Comparison of ENCODE assay signal across 8 mouse cellular contexts in the genomic region with DNA sequence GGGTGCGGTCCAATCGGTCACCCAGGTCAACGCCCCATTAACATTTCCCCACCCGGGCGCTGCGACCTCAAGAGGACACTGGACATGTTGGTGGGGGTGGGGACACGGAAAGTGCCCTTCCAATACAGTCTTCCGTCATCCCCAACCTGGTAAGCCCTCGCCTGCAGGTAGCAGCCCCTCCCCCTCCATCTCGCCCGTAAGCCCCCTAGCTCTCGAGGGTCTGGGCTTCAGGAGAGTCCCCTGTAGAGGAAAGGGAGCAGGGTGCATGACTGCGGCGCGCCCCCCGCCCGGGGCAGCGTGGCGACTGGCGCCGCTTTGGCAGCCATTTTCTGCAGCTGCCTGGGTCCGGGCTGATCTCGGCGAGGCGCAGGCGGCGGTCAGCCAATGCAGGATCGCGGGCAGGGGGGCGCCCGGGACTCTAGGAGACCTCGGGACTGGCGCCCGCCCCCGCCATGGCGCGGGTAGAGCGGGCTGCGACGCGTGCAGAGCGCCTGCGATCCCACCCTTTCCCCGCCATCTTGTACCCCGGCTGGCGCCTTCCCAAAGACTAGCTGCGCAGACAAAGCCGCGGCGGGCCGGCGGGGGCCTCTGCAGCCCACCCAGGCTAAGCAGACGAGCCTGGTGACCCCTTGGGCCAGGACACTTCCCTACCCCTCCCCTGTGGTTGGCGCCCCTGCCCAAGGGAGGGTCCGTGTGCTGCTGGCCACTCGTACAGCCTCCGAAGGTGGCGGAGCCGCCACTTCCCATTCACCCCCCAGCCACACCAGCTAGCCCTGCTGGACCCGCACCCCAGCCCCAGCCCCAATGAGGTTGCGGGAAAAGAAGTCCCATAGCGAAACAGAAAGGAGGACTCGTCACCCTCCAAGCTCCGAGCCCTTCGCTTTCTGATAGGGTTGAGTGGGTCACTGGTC. TPM values are rescaled to one million over a fixed set of nuclear protein-coding genes. Genes with fewer than 3 reads are reported as not detected.
A peak's percentile ranks its signal among the peaks of the same experiment; 100 is the strongest.
DNase-seq lines count a peak whose midpoint lies in the region; ATAC-seq and TF ChIP-seq lines count a peak whose summit lies in the region.

No protein-coding gene starts in this region.

- no peak for TF ChIP-seq CTCF in ES-Bruce4 (IDR thresholded peaks at IDR 0.05; ENCODE audit: low read depth, low read length)

- H3K9ac ChIP-seq in ES-Bruce4 (ENCODE audit: low read depth, poor library complexity, severe bottlenecking), result peak overlapping the region; percentile 74
- peak overlapping the region; percentile 86 for H3K9ac ChIP-seq in embryonic facial prominence, embryonic 12.5 days
- peak overlapping the region; percentile 86 for H3K9ac ChIP-seq in hindbrain, embryonic 12.5 days
- H3K9ac ChIP-seq in liver, embryonic 15.5 days, result peak overlapping the region; percentile 39
- peak overlapping the region; percentile 94 for H3K9ac ChIP-seq in neural tube, embryonic 12.5 days

- H3K4me2 ChIP-seq in embryonic facial prominence, embryonic 12.5 days (replicated peaks), result peak overlapping the region; percentile 95
- H3K4me2 ChIP-seq in hindbrain, embryonic 12.5 days (replicated peaks), result peak overlapping the region; percentile 94
- peak overlapping the region; percentile 79 for H3K4me2 ChIP-seq in liver, embryonic 15.5 days
- peak overlapping the region; percentile 84 for H3K4me2 ChIP-seq in neural tube, embryonic 12.5 days (replicated peaks)

- ATAC-seq in embryonic facial prominence, embryonic 12.5 days (ENCODE audit: insufficient number of reproducible peaks, insufficient read depth, low FRiP score, low TSS enrichment), result no peak
- peak; percentile 12; the same call in 1 of the 2 replicates for ATAC-seq in hindbrain, embryonic 12.5 days (ENCODE audit: low FRiP score)
- no peak for ATAC-seq in liver, embryonic 15.5 days (ENCODE audit: insufficient read depth)
- no peak for ATAC-seq in neural tube, embryonic 12.5 days (ENCODE audit: low FRiP score, low read depth)

- intact Hi-C loops in heart, postnatal 25 days (cut with DNase I), result loop anchor here (2.0 kb wide), 2 partner anchors 14 to 26 kb away; no protein-coding TSS in a partner anchor

- no peaks in the 10 kb centered on the region for H3K9me3 ChIP-seq in ES-Bruce4 (replicated peaks; ENCODE audit: control insufficient read depth, insufficient read depth, low read length, poor library complexity, severe bottlenecking)
- H3K9me3 ChIP-seq in embryonic facial prominence, embryonic 12.5 days, result no peaks in the 10 kb centered on the region
- no peaks in the 10 kb centered on the region for H3K9me3 ChIP-seq in hindbrain, embryonic 12.5 days (replicated peaks)
- no peaks in the 10 kb centered on the region for H3K9me3 ChIP-seq in liver, embryonic 15.5 days (replicated peaks)
- no peaks in the 10 kb centered on the region for H3K9me3 ChIP-seq in neural tube, embryonic 12.5 days

- DNase-seq in heart, adult 18-20 months, result peak; percentile 50 to 74
- DNase-seq in heart, postnatal 25 days (ENCODE audit: low spot score), result no peak
- no peak for DNase-seq in urinary bladder, postnatal 10 days (ENCODE audit: low spot score)

- H3K4me1 ChIP-seq in ES-Bruce4 (ENCODE audit: control insufficient read depth, insufficient read depth, low read length), result peaks cover 5% of the 10 kb centered on the region
- H3K4me1 ChIP-seq in embryonic facial prominence, embryonic 12.5 days, result peaks cover 41% of the 10 kb centered on the region
- H3K4me1 ChIP-seq in hindbrain, embryonic 12.5 days, result peaks cover 61% of the 10 kb centered on the region
- peaks cover 49% of the 10 kb centered on the region for H3K4me1 ChIP-seq in liver, embryonic 15.5 days (replicated peaks)
- peaks cover 60% of the 10 kb centered on the region for H3K4me1 ChIP-seq in neural tube, embryonic 12.5 days

- H3K36me3 ChIP-seq in ES-Bruce4 (ENCODE audit: control insufficient read depth, insufficient read depth, low read length, poor library complexity, severe bottlenecking), result no peaks in the 10 kb centered on the region
- no peaks in the 10 kb centered on the region for H3K36me3 ChIP-seq in embryonic facial prominence, embryonic 12.5 days
- H3K36me3 ChIP-seq in hindbrain, embryonic 12.5 days, result no peaks in the 10 kb centered on the region
- no peaks in the 10 kb centered on the region for H3K36me3 ChIP-seq in liver, embryonic 15.5 days (replicated peaks)
- no peaks in the 10 kb centered on the region for H3K36me3 ChIP-seq in neural tube, embryonic 12.5 days

- H3K4me3 ChIP-seq in ES-Bruce4 (ENCODE audit: low read depth, low read length), result peak overlapping the region; percentile 58
- peak overlapping the region; percentile 51 for H3K4me3 ChIP-seq in embryonic facial prominence, embryonic 12.5 days
- H3K4me3 ChIP-seq in hindbrain, embryonic 12.5 days, result peak overlapping the region; percentile 53
- peak overlapping the region; percentile 55 for H3K4me3 ChIP-seq in liver, embryonic 15.5 days (replicated peaks)
- H3K4me3 ChIP-seq in neural tube, embryonic 12.5 days, result peak overlapping the region; percentile 57

- no peak for TF ChIP-seq POLR2A in ES-Bruce4 (IDR thresholded peaks at IDR 0.05; ENCODE audit: insufficient read depth, low read length)

- H3K27ac ChIP-seq in ES-Bruce4 (ENCODE audit: insufficient read depth, low read length), result no peak overlapping the region
- H3K27ac ChIP-seq in embryonic facial prominence, embryonic 12.5 days, result peak overlapping the region; percentile 46; the same call in 1 of the 2 replicates
- peak overlapping the region; percentile 82 for H3K27ac ChIP-seq in hindbrain, embryonic 12.5 days
- no peak overlapping the region for H3K27ac ChIP-seq in liver, embryonic 15.5 days (replicated peaks)
- H3K27ac ChIP-seq in neural tube, embryonic 12.5 days, result 0 out of 2 replicates have a peak overlapping the region, but pooled peaks have one; percentile 46

- peaks cover 52% of the 10 kb centered on the region for H3K27me3 ChIP-seq in ES-Bruce4 (ENCODE audit: control insufficient read depth, insufficient read depth, low read length, poor library complexity, severe bottlenecking)
- H3K27me3 ChIP-seq in embryonic facial prominence, embryonic 12.5 days, result peaks cover 80% of the 10 kb centered on the region
- peaks cover 77% of the 10 kb centered on the region for H3K27me3 ChIP-seq in hindbrain, embryonic 12.5 days
- peaks cover 100% of the 10 kb centered on the region for H3K27me3 ChIP-seq in liver, embryonic 15.5 days
- peaks cover 79% of the 10 kb centered on the region for H3K27me3 ChIP-seq in neural tube, embryonic 12.5 days (replicated peaks)

- 0 out of 2 replicates have a peak, but pooled peaks have one; percentile 4 for TF ChIP-seq EP300 in ES-Bruce4 (IDR thresholded peaks at IDR 0.05; ENCODE audit: insufficient read depth, low read depth, low read length)

- WGBS in embryonic facial prominence, embryonic 12.5 days, result under 1% methylated on average over 65 of the region's 65 CpGs
- WGBS in hindbrain, embryonic 12.5 days, result 2% methylated on average over 65 of the region's 65 CpGs
- under 1% methylated on average over 65 of the region's 65 CpGs for WGBS in liver, embryonic 15.5 days (ENCODE audit: insufficient replicate concordance)
- 1% methylated on average over 65 of the region's 65 CpGs for WGBS in neural tube, embryonic 12.5 days

RNA-seq across cellular contexts. Expression of a gene that starts 15.8 kb away (rescaled TPM):
- 1 to 10 TPM; 3.1 to 4.0 TPM for total RNA-seq in heart, adult 18-20 months (2021)
- total RNA-seq in heart, postnatal 25 days (2021), result 1 to 10 TPM; 4.4 to 7.6 TPM
- 0.75 and 1.7 TPM in 2 replicates for polyA plus RNA-seq in ES-Bruce4 (2011; ENCODE audit: insufficient read depth, insufficient read length, low read depth, missing spikeins)
- 9.4 and 10.8 TPM in 2 replicates for polyA plus RNA-seq in embryonic facial prominence, embryonic 12.5 days (2016; fragmentation: Nextera tagmentation; extraction: Ambion mirVana)
- 9.9 and 11.6 TPM in 2 replicates for polyA plus RNA-seq in hindbrain, embryonic 12.5 days (2016; fragmentation: Nextera tagmentation; extraction: Ambion mirVana)
- 3.3 and 3.5 TPM in 2 replicates for polyA plus RNA-seq in liver, embryonic 15.5 days (2015; fragmentation: Nextera tagmentation; extraction: Ambion mirVana)
- 8.6 and 9.9 TPM in 2 replicates for polyA plus RNA-seq in neural tube, embryonic 12.5 days (2016; fragmentation: Nextera tagmentation; extraction: Ambion mirVana)

RNA-seq across cellular contexts. Expression of a gene that starts 29.5 kb away (rescaled TPM):
- 1 to 10 TPM; 6.5 to 7.2 TPM for total RNA-seq in heart, adult 18-20 months (2021)
- total RNA-seq in heart, postnatal 25 days (2021), result 10 to 100 TPM; 14.0 to 14.8 TPM
- 0.32 and 0.46 TPM in 2 replicates for polyA plus RNA-seq in ES-Bruce4 (2011; ENCODE audit: insufficient read depth, insufficient read length, low read depth, missing spikeins)
- polyA plus RNA-seq in embryonic facial prominence, embryonic 12.5 days (2016; fragmentation: Nextera tagmentation; extraction: Ambion mirVana), result 11.7 and 12.3 TPM in 2 replicates
- polyA plus RNA-seq in hindbrain, embryonic 12.5 days (2016; fragmentation: Nextera tagmentation; extraction: Ambion mirVana), result 13.2 and 15.0 TPM in 2 replicates
- 2.8 and 2.9 TPM in 2 replicates for polyA plus RNA-seq in liver, embryonic 15.5 days (2015; fragmentation: Nextera tagmentation; extraction: Ambion mirVana)
- 12.5 and 12.7 TPM in 2 replicates for polyA plus RNA-seq in neural tube, embryonic 12.5 days (2016; fragmentation: Nextera tagmentation; extraction: Ambion mirVana)

RNA-seq across cellular contexts. Expression of a gene that starts 33.8 kb away (rescaled TPM):
- total RNA-seq in heart, adult 18-20 months (2021), result 1 to 10 TPM; 1.5 to 2.6 TPM
- total RNA-seq in heart, postnatal 25 days (2021), result 1 to 10 TPM; 3.8 to 3.9 TPM
- 11.6 and 12.9 TPM in 2 replicates for polyA plus RNA-seq in ES-Bruce4 (2011; ENCODE audit: insufficient read depth, insufficient read length, low read depth, missing spikeins)
- polyA plus RNA-seq in embryonic facial prominence, embryonic 12.5 days (2016; fragmentation: Nextera tagmentation; extraction: Ambion mirVana), result 103 and 105 TPM in 2 replicates
- 60.5 and 62.5 TPM in 2 replicates for polyA plus RNA-seq in hindbrain, embryonic 12.5 days (2016; fragmentation: Nextera tagmentation; extraction: Ambion mirVana)
- 3.0 and 3.2 TPM in 2 replicates for polyA plus RNA-seq in liver, embryonic 15.5 days (2015; fragmentation: Nextera tagmentation; extraction: Ambion mirVana)
- 46.6 and 47.6 TPM in 2 replicates for polyA plus RNA-seq in neural tube, embryonic 12.5 days (2016; fragmentation: Nextera tagmentation; extraction: Ambion mirVana)

Comparison
In these comparisons a context has a peak if more than half of its experiments do, and no peak if none do; other contexts are left out.
1. DNase-seq: peak in heart, adult 18-20 months (2 of 2); none in heart, postnatal 25 days (single experiment) and urinary bladder, postnatal 10 days (single experiment).
2. H3K27ac ChIP-seq: peak in embryonic facial prominence, embryonic 12.5 days (single experiment), hindbrain, embryonic 12.5 days (single experiment) and neural tube, embryonic 12.5 days (single experiment); none in ES-Bruce4 (single experiment) and liver, embryonic 15.5 days (single experiment).
3. H3K9ac ChIP-seq: peak in every context shown above with its lines; median percentile 94 in neural tube, embryonic 12.5 days; 86 in embryonic facial prominence, embryonic 12.5 days; 86 in hindbrain, embryonic 12.5 days; 74 in ES-Bruce4; 39 in liver, embryonic 15.5 days.
4. Peak in every context shown above with its lines, with median percentiles within 50 percentile points of each other: H3K4me3 ChIP-seq and H3K4me2 ChIP-seq.